Mouse (Mus musculus): ENCODE measurements around the gene Kdm7a.

- TF ChIP-seq CTCF (conservative IDR thresholded peaks at IDR 0.05; ENCODE audit: low read length) (no peak), POU5F1 (IDR thresholded peaks at IDR 0.05; ENCODE audit: borderline replicate concordance, low read length) (no peak), NANOG (IDR thresholded peaks at IDR 0.05; ENCODE audit: borderline replicate concordance, low read length) (no peak)
These were observed 74.0 kb downstream of the Kdm7a start for GRCm38 (mm10) chr6:39132556-39132955.
